Mouse (Mus musculus) cerebellum, postnatal 4 days (tissue): ENCODE data around the gene Lama1.
"Not testable (repeated sequence)": the region's sequence is repeated elsewhere in the genome, so short reads cannot be mapped to it uniquely, and the experiment has no call there.

Source experiments
- DNase-seq, 2 experiments: peaks; one replicate each; pipeline ENCODE4 v3.0.0; 2022; ENCODE audit warnings: low spot score in 2 of 2, mixed read lengths in 1 of 2

Gene Lama1

GRCm38 (mm10) chr17:67715466-67715865 is 18.4 kb downstream of the Lama1 start:
- no peak for DNase-seq

GRCm38 (mm10) chr17:67722055-67722454 is 25.0 kb downstream of the Lama1 start:
- no peak for DNase-seq

GRCm38 (mm10) chr17:67722578-67722977 is 25.5 kb downstream of the Lama1 start:
- no peak for DNase-seq

GRCm38 (mm10) chr17:67723175-67724067 is 26.4 kb downstream of the Lama1 start:
- DNase-seq, result no peak

GRCm38 (mm10) chr17:67726601-67727000 is 29.5 kb downstream of the Lama1 start:
- DNase-seq, result no peak

- DNase-seq, result no peak
Measured at GRCm38 (mm10) chr17:67728751-67729150, 31.7 kb downstream of the Lama1 start.

GRCm38 (mm10) chr17:67731096-67731495 is 34.0 kb downstream of the Lama1 start:
- no peak for DNase-seq

GRCm38 (mm10) chr17:67731964-67732363 is 34.9 kb downstream of the Lama1 start:
- no peak for DNase-seq

- DNase-seq, result no peak
Measured at GRCm38 (mm10) chr17:67733516-67733915, 36.5 kb downstream of the Lama1 start.

GRCm38 (mm10) chr17:67735722-67736121 is 38.7 kb downstream of the Lama1 start:
- DNase-seq, result no peak

GRCm38 (mm10) chr17:67741229-67741628 is 44.2 kb downstream of the Lama1 start:
- not testable (repeated sequence) for DNase-seq

- no peak for DNase-seq
Measured at GRCm38 (mm10) chr17:67764167-67764871, 67.3 kb downstream of the Lama1 start.

- DNase-seq, result no peak
Measured at GRCm38 (mm10) chr17:67773608-67774007, 76.5 kb downstream of the Lama1 start.

GRCm38 (mm10) chr17:67776764-67777163 is 79.7 kb downstream of the Lama1 start:
- peak in 1 of 2 experiments; percentile 25 for DNase-seq

GRCm38 (mm10) chr17:67779812-67780211 is 82.8 kb downstream of the Lama1 start:
- DNase-seq, result peak in 1 of 2 experiments; percentile 34

- DNase-seq, result no peak
Measured at GRCm38 (mm10) chr17:67791091-67791490, 94.0 kb downstream of the Lama1 start.

- DNase-seq, result no peak
Measured at GRCm38 (mm10) chr17:67809171-67809570, 112.1 kb downstream of the Lama1 start.

- DNase-seq, result no peak
Measured at GRCm38 (mm10) chr17:67813666-67814065, 116.6 kb downstream of the Lama1 start.

- no peak for DNase-seq
Measured at GRCm38 (mm10) chr17:67815720-67816119, 118.7 kb downstream of the Lama1 start.

- DNase-seq, result no peak
Measured at GRCm38 (mm10) chr17:67816916-67817315, 119.9 kb downstream of the Lama1 start.

- no peak for DNase-seq
Measured at GRCm38 (mm10) chr17:67827431-67827830, 130.4 kb downstream of the Lama1 start.

- DNase-seq, result no peak
Measured at GRCm38 (mm10) chr17:67836146-67836895, 139.3 kb downstream of the Lama1 start.
